Mouse (Mus musculus) limb, embryonic 15.5 days (tissue): ENCODE data around the gene Thada. TPM values are rescaled to one million over a fixed set of nuclear protein-coding genes. Genes with fewer than 3 reads are reported as not detected.
A peak's percentile ranks its signal among the peaks of the same experiment; 100 is the strongest.
"Not testable (repeated sequence)": the region's sequence is repeated elsewhere in the genome, so short reads cannot be mapped to it uniquely, and the experiment has no call there.

Experiments used
- ATAC-seq: fragments of 200-750 bp; cut with Nextera tagmentation; 2 replicates; pipeline ENCODE4 v1.8.0; 2017; ENCODE audit warnings: low read depth, moderate TSS enrichment; ENCODE audit not compliant: insufficient number of reproducible peaks, low FRiP score, low TSS enrichment
- H3K27ac ChIP-seq: fragments of 300-500 bp; sonication (generic); 2 replicates; pipeline ENCODE4 v1.5.1; 2015; ENCODE audit warnings: moderate library complexity, mild to moderate bottlenecking, inconsistent platforms
- H3K27me3 ChIP-seq: fragments of 300-500 bp; sonication (generic); 2 replicates; pipeline ENCODE4 v1.6.1; 2015; ENCODE audit warnings: inconsistent platforms
- H3K36me3 ChIP-seq: fragments of 300-500 bp; sonication (generic); 2 replicates; pipeline ENCODE4 v1.6.1; 2015; ENCODE audit warnings: inconsistent platforms
- H3K4me1 ChIP-seq: fragments of 300-500 bp; sonication (generic); 2 replicates; pipeline ENCODE4 v1.6.1; 2015; ENCODE audit warnings: inconsistent platforms
- H3K4me2 ChIP-seq: fragments of 300-500 bp; sonication (generic); 2 replicates; pipeline ENCODE4 v1.6.1; 2015; ENCODE audit warnings: mild to moderate bottlenecking, inconsistent platforms
- H3K4me3 ChIP-seq: fragments of 300-500 bp; sonication (generic); 2 replicates; pipeline ENCODE4 v1.5.1; 2015; ENCODE audit warnings: mild to moderate bottlenecking, inconsistent platforms
- H3K9ac ChIP-seq: fragments of 300-500 bp; sonication (generic); 2 replicates; pipeline ENCODE4 v1.6.1; 2015; ENCODE audit warnings: inconsistent platforms
- H3K9me3 ChIP-seq: fragments of 300-500 bp; sonication (generic); 2 replicates; pipeline ENCODE4 v1.6.1; 2016; ENCODE audit warnings: inconsistent platforms
- WGBS: fragments of 180-500 bp; shearing (Covaris S2); methylation state at CpG from one replicate; pipeline ENCODE4 v1.1.7; 2015; 5-methylcytosine and 5-hydroxymethylcytosine counted together
- polyA plus RNA-seq: library from polyadenylated mRNA; unstranded; fragments of >200 nt; fragmentation: Nextera tagmentation; extraction: Ambion mirVana; gene quantifications from 2 replicates; pipeline ENCODE4 v1.2.1, GENCODE M21; 2015

The Thada gene
- polyA plus RNA-seq, 1 experiment from 2014 or later: 7.2 TPM

DNA sequence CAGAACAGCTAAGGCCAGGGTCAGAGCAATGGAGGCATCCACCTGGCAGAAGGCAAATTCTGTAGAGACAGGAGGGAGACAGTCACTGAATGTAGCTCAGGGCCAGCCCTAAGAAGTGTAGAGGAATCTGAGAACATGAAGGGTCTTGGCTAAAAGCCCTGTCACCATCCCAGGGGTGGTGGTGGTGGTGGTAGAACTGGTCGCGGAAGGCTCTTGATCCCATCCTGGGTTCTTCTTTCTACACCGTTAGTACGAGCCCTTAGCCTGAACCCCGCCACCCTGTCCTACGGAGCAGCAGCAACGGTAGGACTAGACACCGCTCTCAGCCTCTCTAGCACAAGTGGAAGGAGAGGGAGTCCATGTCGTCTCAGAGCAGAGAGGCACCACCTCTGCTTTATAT lies 272.6 kb downstream of the Thada start:
- no peak for ATAC-seq
- no peak overlapping the region for H3K9ac ChIP-seq
- peaks cover 17% of the 10 kb centered on the region for H3K36me3 ChIP-seq
- peaks cover 25% of the 10 kb centered on the region for H3K4me1 ChIP-seq
- H3K27ac ChIP-seq: no peak overlapping the region
- H3K4me3 ChIP-seq: no peak overlapping the region
- H3K4me2 ChIP-seq: no peak overlapping the region
- 89% methylated on average over 9 of the region's 9 CpGs for WGBS
- no peaks in the 10 kb centered on the region for H3K9me3 ChIP-seq
- H3K27me3 ChIP-seq: no peaks in the 10 kb centered on the region

DNA sequence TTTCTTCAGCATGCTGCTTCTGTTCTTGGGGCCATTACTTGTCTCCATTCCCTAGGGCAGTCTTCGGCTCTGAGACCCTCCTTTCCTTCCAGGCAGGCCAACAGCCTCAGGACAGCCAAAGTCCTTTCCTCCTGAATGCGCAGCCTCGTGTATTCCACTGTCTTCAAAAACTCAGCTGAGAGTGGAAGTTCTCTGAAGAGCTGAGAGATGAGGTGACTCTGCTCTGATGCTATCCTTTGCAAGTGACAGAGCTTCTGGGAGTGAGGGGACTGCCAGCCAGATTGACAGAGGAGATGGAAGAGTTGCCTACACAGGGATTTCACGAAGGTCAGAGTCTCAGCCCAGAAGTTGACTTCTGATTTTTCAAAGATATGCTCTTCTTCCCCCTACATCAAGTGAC lies 274.1 kb downstream of the Thada start:
- Histone ChIP-seq H3K4me2 (no peak overlapping the region), H3K36me3 (peaks cover 17% of the 10 kb centered on the region), H3K4me3 (no peak overlapping the region), H3K27me3 (no peaks in the 10 kb centered on the region), H3K9ac (no peak overlapping the region), H3K27ac (no peak overlapping the region), H3K9me3 (no peaks in the 10 kb centered on the region), H3K4me1 (peaks cover 27% of the 10 kb centered on the region)
- no peak for ATAC-seq
- WGBS: 69% methylated on average over 4 of the region's 4 CpGs

DNA sequence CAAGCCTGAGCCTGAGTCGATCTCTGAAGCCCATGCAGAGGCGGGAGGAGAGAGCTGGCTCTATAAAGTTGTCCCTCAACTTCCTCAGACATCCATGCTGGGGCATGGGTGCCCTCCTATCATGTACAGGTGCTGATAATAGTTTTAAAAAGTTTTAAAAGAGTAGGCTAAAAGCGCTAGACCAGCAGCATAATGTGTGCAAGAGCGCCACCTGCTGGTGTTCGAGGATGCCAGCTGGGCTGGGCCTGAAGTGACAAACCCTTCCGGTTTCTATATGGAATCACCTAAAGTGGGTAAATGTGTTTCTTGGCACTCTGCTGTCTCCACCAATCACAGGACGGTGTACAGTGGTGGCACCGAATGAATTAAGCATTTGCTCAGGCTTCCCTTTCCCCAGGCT lies 275.1 kb downstream of the Thada start:
- WGBS: 22% methylated on average over 8 of the region's 8 CpGs
- no peak for ATAC-seq
- Histone ChIP-seq H3K4me1 (peaks cover 27% of the 10 kb centered on the region), H3K4me3 (no peak overlapping the region), H3K9me3 (no peaks in the 10 kb centered on the region), H3K27ac (no peak overlapping the region), H3K27me3 (no peaks in the 10 kb centered on the region), H3K36me3 (peaks cover 23% of the 10 kb centered on the region), H3K9ac (no peak overlapping the region), H3K4me2 (no peak overlapping the region)

- Histone ChIP-seq H3K4me2 (peak overlapping the region; percentile 89), H3K36me3 (peaks cover 23% of the 10 kb centered on the region), H3K9ac (peak overlapping the region; percentile 51; the same call in 1 of the 2 replicates), H3K4me1 (peaks cover 27% of the 10 kb centered on the region), H3K27ac (peak overlapping the region; percentile 96), H3K27me3 (no peaks in the 10 kb centered on the region), H3K4me3 (peak overlapping the region; percentile 69; the same call in 1 of the 2 replicates), H3K9me3 (no peaks in the 10 kb centered on the region)
- WGBS: 65% methylated on average over 5 of the region's 5 CpGs
- ATAC-seq: no peak
Observed at GRCm38 (mm10) chr17:84189127-84189854, 276.7 kb downstream of the Thada start.

- WGBS: 2% methylated on average over 38 of the region's 38 CpGs
- H3K27ac ChIP-seq: peak overlapping the region; percentile 96
- H3K4me2 ChIP-seq: peak overlapping the region; percentile 89
- peaks cover 23% of the 10 kb centered on the region for H3K36me3 ChIP-seq
- peak overlapping the region; percentile 51 for H3K9ac ChIP-seq
- H3K4me1 ChIP-seq: peaks cover 29% of the 10 kb centered on the region
- no peaks in the 10 kb centered on the region for H3K27me3 ChIP-seq
- ATAC-seq: peak; percentile 74
- no peaks in the 10 kb centered on the region for H3K9me3 ChIP-seq
- H3K4me3 ChIP-seq: peak overlapping the region; percentile 69
Observed at GRCm38 (mm10) chr17:84188374-84188961, 277.5 kb downstream of the Thada start.

DNA sequence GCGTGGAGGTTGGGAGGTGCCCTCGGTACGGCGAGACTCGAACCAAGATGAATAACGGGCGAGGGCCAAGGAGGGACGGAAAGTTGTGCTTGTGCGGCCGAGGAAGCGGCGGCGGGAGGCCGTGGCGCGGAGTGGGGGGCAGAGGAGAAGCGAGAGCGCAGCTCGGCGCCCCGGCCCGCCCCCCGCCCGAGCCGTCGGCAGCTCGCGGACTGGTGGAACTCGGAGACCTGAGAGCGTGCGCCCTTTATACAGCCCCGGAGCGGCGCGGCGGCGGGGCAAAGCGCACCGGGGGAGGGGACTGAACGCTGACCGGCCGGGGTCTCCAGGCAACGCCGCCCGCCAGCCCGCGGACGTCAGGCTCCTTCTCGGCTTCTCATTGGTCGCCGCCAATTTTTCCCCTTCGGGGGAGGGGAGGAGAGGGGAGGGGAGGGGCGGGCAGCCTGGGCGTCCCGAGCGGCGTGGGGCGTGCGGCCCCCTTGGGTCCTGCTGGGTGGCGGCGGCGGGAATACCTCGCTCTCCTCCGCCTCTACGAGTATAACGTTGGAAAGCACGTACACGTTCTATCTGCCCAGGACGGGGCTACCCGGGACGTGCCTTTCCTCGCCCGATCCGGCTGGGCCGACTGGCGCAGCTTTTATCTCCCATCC lies 278.2 kb downstream of the Thada start, which contains the start of gene Zfp36l2:
Zfp36l2 (minus strand) TSS at position 221 of the 647 bp plus-strand sequence.
- Histone ChIP-seq H3K27me3 (no peaks in the 10 kb centered on the region), H3K9me3 (no peaks in the 10 kb centered on the region), H3K4me1 (peaks cover 35% of the 10 kb centered on the region), H3K4me2 (peak within 1 kb of the TSS; percentile 89), H3K27ac (peak within 1 kb of the TSS; percentile 96), H3K36me3 (peaks cover 19% of the 10 kb centered on the region), H3K4me3 (peak within 1 kb of the TSS; percentile 69), H3K9ac (peak within 1 kb of the TSS; percentile 84)
- under 1% methylated on average over 72 of the region's 76 CpGs for WGBS
- peak; percentile 87 for ATAC-seq

DNA sequence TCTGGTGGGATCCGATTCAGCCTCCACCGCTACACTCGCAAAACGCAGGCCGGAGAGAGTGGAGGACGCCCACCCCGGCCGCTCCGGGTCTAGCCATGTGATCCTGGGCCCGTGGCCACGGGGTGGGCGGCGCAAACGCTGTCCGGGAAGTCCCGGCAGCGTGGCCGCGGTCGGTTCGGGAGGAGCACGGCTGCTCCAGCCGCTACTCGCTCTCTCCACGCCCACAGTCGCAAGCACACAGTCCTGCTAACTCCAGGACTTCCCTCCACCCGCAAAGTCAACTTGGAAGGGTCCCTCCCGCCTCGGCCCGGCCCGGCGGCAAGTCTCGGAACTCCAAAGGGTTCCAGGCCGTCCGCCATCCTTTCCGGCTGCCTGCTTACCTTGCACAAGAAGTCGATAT lies 278.7 kb downstream of the Thada start:
- peak; percentile 55 for ATAC-seq
- 0% methylated on average over 14 of the region's 37 CpGs for WGBS
- not testable (repeated sequence) for H3K9me3 ChIP-seq, H3K27me3 ChIP-seq
- peak overlapping the region; percentile 96 for H3K27ac ChIP-seq
- peak overlapping the region; percentile 89 for H3K4me2 ChIP-seq
- H3K9ac ChIP-seq: peak overlapping the region; percentile 84
- peaks cover 41% of the 10 kb centered on the region for H3K4me1 ChIP-seq
- H3K36me3 ChIP-seq: peaks cover 16% of the 10 kb centered on the region
- peak overlapping the region; percentile 69 for H3K4me3 ChIP-seq

- under 1% methylated on average over 77 of the region's 80 CpGs for WGBS
- no peaks in the 10 kb centered on the region for H3K9me3 ChIP-seq
- H3K4me3 ChIP-seq: peak overlapping the region; percentile 57
- no peaks in the 10 kb centered on the region for H3K27me3 ChIP-seq
- H3K27ac ChIP-seq: peak overlapping the region; percentile 90
- peaks cover 10% of the 10 kb centered on the region for H3K36me3 ChIP-seq
- peak overlapping the region; percentile 47 for H3K4me2 ChIP-seq
- H3K4me1 ChIP-seq: peaks cover 45% of the 10 kb centered on the region
- peak overlapping the region; percentile 84 for H3K9ac ChIP-seq
- no peak for ATAC-seq
Observed at GRCm38 (mm10) chr17:84186451-84187202, 279.4 kb downstream of the Thada start.

DNA sequence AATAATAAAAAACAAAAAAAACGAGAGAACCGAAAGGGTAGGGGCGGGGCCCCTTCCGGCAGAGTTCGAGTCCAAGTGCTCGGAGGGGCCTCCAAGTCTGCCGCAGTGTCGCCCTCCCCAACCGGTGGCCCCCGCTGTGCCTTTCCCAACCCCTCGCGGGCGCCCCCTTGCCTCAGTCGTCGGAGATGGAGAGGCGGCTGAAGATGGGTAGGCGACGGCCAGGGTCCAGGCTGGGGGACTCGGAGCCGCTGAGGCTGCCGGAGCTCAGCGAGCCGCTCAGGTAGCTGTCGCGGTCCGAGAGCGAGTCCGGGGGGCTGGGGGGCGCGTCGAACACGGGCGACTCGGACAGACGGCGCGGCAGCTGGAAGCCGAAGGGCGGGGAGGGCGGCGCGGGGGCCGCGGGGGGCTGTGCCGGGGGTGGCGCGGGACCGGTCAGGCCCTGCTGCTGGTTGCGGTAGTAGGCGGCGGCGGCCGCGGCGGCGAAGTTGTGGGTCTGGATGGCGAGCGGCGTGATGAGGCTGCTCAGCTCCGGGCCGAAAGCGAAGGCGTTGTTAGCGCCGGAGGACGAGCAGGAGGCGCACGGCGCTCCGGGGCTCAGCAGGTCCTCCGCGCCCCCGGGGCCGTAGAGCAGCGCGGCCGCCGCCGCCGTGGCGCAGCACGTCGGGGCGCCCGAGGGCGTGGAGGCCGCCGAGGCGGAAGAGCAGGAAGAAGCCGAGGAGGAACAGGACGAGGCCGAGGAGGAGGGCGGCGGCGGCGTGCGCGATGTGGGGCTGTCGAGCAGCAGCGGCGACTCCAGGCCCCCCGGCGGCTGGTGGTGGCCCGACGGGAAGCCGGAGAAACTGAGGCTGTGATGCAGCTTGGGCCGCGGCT lies 280.2 kb downstream of the Thada start:
- peak overlapping the region; percentile 47 for H3K4me2 ChIP-seq
- WGBS: under 1% methylated on average over 103 of the region's 108 CpGs
- peak overlapping the region; percentile 90 for H3K27ac ChIP-seq
- H3K27me3 ChIP-seq: no peaks in the 10 kb centered on the region
- no peak for ATAC-seq
- peak overlapping the region; percentile 57 for H3K4me3 ChIP-seq
- no peaks in the 10 kb centered on the region for H3K9me3 ChIP-seq
- H3K9ac ChIP-seq: peak overlapping the region; percentile 84
- peaks cover 49% of the 10 kb centered on the region for H3K4me1 ChIP-seq
- 0 out of 2 replicates have a peak, but pooled peaks cover 6% of the 10 kb centered on the region for H3K36me3 ChIP-seq

DNA sequence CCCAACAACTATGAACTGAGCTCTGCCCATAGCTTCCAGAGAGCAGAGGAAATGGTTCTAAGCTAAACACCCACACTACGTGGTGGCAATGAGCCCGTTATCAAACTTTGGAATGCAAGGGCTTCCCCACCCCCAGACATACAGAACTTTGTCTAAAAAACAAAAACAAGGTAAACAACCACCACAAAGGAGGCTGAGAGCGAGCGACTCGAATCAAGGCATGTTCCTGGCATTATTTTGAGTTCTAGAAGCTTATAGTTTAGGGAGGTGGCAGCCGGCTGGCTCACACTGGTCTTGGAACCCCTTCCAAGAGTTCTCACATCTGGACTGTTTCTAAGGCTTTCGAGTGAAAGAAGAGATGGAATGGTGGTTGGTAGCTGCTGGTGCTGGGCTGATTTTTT lies 281.0 kb downstream of the Thada start:
- H3K9ac ChIP-seq: peak overlapping the region; percentile 84
- H3K27me3 ChIP-seq: no peaks in the 10 kb centered on the region
- WGBS: 0% methylated on average over 7 of the region's 7 CpGs
- peaks cover 53% of the 10 kb centered on the region for H3K4me1 ChIP-seq
- H3K9me3 ChIP-seq: no peaks in the 10 kb centered on the region
- no peak for ATAC-seq
- peak overlapping the region; percentile 47 for H3K4me2 ChIP-seq
- H3K36me3 ChIP-seq: 0 out of 2 replicates have a peak, but pooled peaks cover 6% of the 10 kb centered on the region
- peak overlapping the region; percentile 57 for H3K4me3 ChIP-seq
- peak overlapping the region; percentile 90 for H3K27ac ChIP-seq
